Mouse (Mus musculus): ENCODE results near the gene Dydc2. TPM values are rescaled to one million over a fixed set of nuclear protein-coding genes. Genes with fewer than 3 reads are reported as not detected.
A peak's percentile ranks its signal among the peaks of the same experiment; 100 is the strongest.

Gene Dydc2
- polyA plus RNA-seq, 1 experiment from 2014 or later: not detected

GRCm38 (mm10) chr14:41011916-41012315 is 57.1 kb downstream of the Dydc2 start:
- ATAC-seq (ENCODE audit: insufficient number of reproducible peaks, insufficient read depth, low FRiP score, low TSS enrichment, low read depth): no peak
- peaks cover 46% of the 10 kb centered on the region for H3K4me1 ChIP-seq

GRCm38 (mm10) chr14:41008138-41008537 is 60.9 kb downstream of the Dydc2 start:
- Histone ChIP-seq H3K4me3 (peak overlapping the region; percentile 22; the same call in 1 of the 2 replicates), H3K4me2 (peak overlapping the region; percentile 55), H3K9me3 (no peaks in the 10 kb centered on the region), H3K9ac (no peak overlapping the region), H3K27ac (peak overlapping the region; percentile 76), H3K36me3 (no peaks in the 10 kb centered on the region; the same call in 1 of the 2 replicates), H3K27me3 (no peaks in the 10 kb centered on the region), H3K4me1 (peaks cover 60% of the 10 kb centered on the region)
- ATAC-seq (ENCODE audit: insufficient number of reproducible peaks, insufficient read depth, low FRiP score, low TSS enrichment, low read depth): peak; percentile 77; the same call in 1 of the 2 replicates
- WGBS: 48% methylated on average over 2 of the region's 2 CpGs

More at GRCm38 (mm10) chr14:41011916-41012315, 57.1 kb downstream of the Dydc2 start:
- Histone ChIP-seq H3K9me3 (no peaks in the 10 kb centered on the region), H3K27ac (no peak overlapping the region), H3K4me3 (no peak overlapping the region), H3K36me3 (no peaks in the 10 kb centered on the region), H3K9ac (no peak overlapping the region), H3K27me3 (no peaks in the 10 kb centered on the region), H3K4me2 (no peak overlapping the region)
- 84% methylated on average over 3 of the region's 3 CpGs for WGBS

- Histone ChIP-seq H3K4me2 (peak overlapping the region; percentile 55), H3K9ac (no peak overlapping the region), H3K9me3 (no peaks in the 10 kb centered on the region), H3K27ac (peak overlapping the region; percentile 76), H3K27me3 (no peaks in the 10 kb centered on the region), H3K4me3 (peak overlapping the region; percentile 22), H3K36me3 (no peaks in the 10 kb centered on the region; the same call in 1 of the 2 replicates), H3K4me1 (peaks cover 57% of the 10 kb centered on the region)
- 34% methylated on average over 5 of the region's 5 CpGs for WGBS
- ATAC-seq (ENCODE audit: insufficient number of reproducible peaks, insufficient read depth, low FRiP score, low TSS enrichment, low read depth): no peak
Measured at GRCm38 (mm10) chr14:41007641-41008040, 61.4 kb downstream of the Dydc2 start.

GRCm38 (mm10) chr14:41006899-41007298 is 62.1 kb downstream of the Dydc2 start:
- Histone ChIP-seq H3K9ac (no peak overlapping the region; the same call in 1 of the 2 replicates), H3K27me3 (0 out of 2 replicates have a peak, but pooled peaks cover 4% of the 10 kb centered on the region), H3K4me3 (peak overlapping the region; percentile 22; the same call in 1 of the 2 replicates), H3K4me1 (peaks cover 57% of the 10 kb centered on the region), H3K36me3 (peaks cover under 1% of the 10 kb centered on the region), H3K9me3 (no peaks in the 10 kb centered on the region), H3K4me2 (peak overlapping the region; percentile 55), H3K27ac (no peak overlapping the region)
- WGBS: 79% methylated on average over 3 of the region's 3 CpGs
- ATAC-seq (ENCODE audit: insufficient number of reproducible peaks, insufficient read depth, low FRiP score, low TSS enrichment, low read depth): no peak

GRCm38 (mm10) chr14:41006263-41006662 is 62.7 kb downstream of the Dydc2 start:
- peak overlapping the region; percentile 55 for H3K4me2 ChIP-seq
- peaks cover 56% of the 10 kb centered on the region for H3K4me1 ChIP-seq
- 89% methylated on average over 10 of the region's 10 CpGs for WGBS
- no peak for ATAC-seq (ENCODE audit: insufficient number of reproducible peaks, insufficient read depth, low FRiP score, low TSS enrichment, low read depth)
- no peak overlapping the region for H3K9ac ChIP-seq
- H3K36me3 ChIP-seq: peaks cover 6% of the 10 kb centered on the region
- no peak overlapping the region for H3K27ac ChIP-seq
- H3K27me3 ChIP-seq: 0 out of 2 replicates have a peak, but pooled peaks cover 6% of the 10 kb centered on the region
- H3K9me3 ChIP-seq: no peaks in the 10 kb centered on the region
- 0 out of 2 replicates have a peak overlapping the region, but pooled peaks have one; percentile 22 for H3K4me3 ChIP-seq

- Histone ChIP-seq H3K4me3 (no peak overlapping the region), H3K4me1 (peaks cover 55% of the 10 kb centered on the region), H3K9me3 (no peaks in the 10 kb centered on the region), H3K27me3 (0 out of 2 replicates have a peak, but pooled peaks cover 6% of the 10 kb centered on the region), H3K9ac (no peak overlapping the region), H3K27ac (no peak overlapping the region), H3K4me2 (peak overlapping the region; percentile 55), H3K36me3 (peaks cover 10% of the 10 kb centered on the region)
- ATAC-seq (ENCODE audit: insufficient number of reproducible peaks, insufficient read depth, low FRiP score, low TSS enrichment, low read depth): no peak
- 71% methylated on average over 9 of the region's 9 CpGs for WGBS
Measured at GRCm38 (mm10) chr14:41005716-41006115, 63.3 kb downstream of the Dydc2 start.

GRCm38 (mm10) chr14:41004201-41005141 is 64.5 kb downstream of the Dydc2 start:
- no peaks in the 10 kb centered on the region for H3K9me3 ChIP-seq
- peaks cover 14% of the 10 kb centered on the region for H3K36me3 ChIP-seq
- no peak for ATAC-seq (ENCODE audit: insufficient number of reproducible peaks, insufficient read depth, low FRiP score, low TSS enrichment, low read depth)
- H3K27me3 ChIP-seq: 0 out of 2 replicates have a peak, but pooled peaks cover 6% of the 10 kb centered on the region
- peaks cover 53% of the 10 kb centered on the region for H3K4me1 ChIP-seq
- H3K4me2 ChIP-seq: peak overlapping the region; percentile 55
- peak overlapping the region; percentile 11 for H3K4me3 ChIP-seq
- WGBS: 17% methylated on average over 22 of the region's 22 CpGs
- H3K9ac ChIP-seq: peak overlapping the region; percentile 61
- no peak overlapping the region for H3K27ac ChIP-seq

GRCm38 (mm10) chr14:41001576-41001975 is 67.4 kb downstream of the Dydc2 start:
- Histone ChIP-seq H3K36me3 (peaks cover 34% of the 10 kb centered on the region), H3K27me3 (0 out of 2 replicates have a peak, but pooled peaks cover 6% of the 10 kb centered on the region), H3K4me3 (no peak overlapping the region), H3K4me1 (peaks cover 30% of the 10 kb centered on the region), H3K27ac (no peak overlapping the region), H3K9me3 (no peaks in the 10 kb centered on the region), H3K9ac (no peak overlapping the region), H3K4me2 (no peak overlapping the region)
- no peak for ATAC-seq (ENCODE audit: insufficient number of reproducible peaks, insufficient read depth, low FRiP score, low TSS enrichment, low read depth)
- WGBS: 83% methylated on average over 5 of the region's 5 CpGs

- no peak overlapping the region for H3K4me3 ChIP-seq
- peaks cover 37% of the 10 kb centered on the region for H3K36me3 ChIP-seq
- H3K9me3 ChIP-seq: no peaks in the 10 kb centered on the region
- H3K27me3 ChIP-seq: 0 out of 2 replicates have a peak, but pooled peaks cover 6% of the 10 kb centered on the region
- no peak overlapping the region for H3K4me2 ChIP-seq
- WGBS: 31% methylated on average over 4 of the region's 4 CpGs
- no peak overlapping the region for H3K9ac ChIP-seq
- H3K4me1 ChIP-seq: peaks cover 24% of the 10 kb centered on the region
- no peak overlapping the region for H3K27ac ChIP-seq
- ATAC-seq (ENCODE audit: insufficient number of reproducible peaks, insufficient read depth, low FRiP score, low TSS enrichment, low read depth): no peak
Measured at GRCm38 (mm10) chr14:41000801-41001200, 68.2 kb downstream of the Dydc2 start.

GRCm38 (mm10) chr14:40999904-41000645 is 68.9 kb downstream of the Dydc2 start:
- Histone ChIP-seq H3K27me3 (0 out of 2 replicates have a peak, but pooled peaks cover 6% of the 10 kb centered on the region), H3K9me3 (no peaks in the 10 kb centered on the region), H3K4me3 (no peak overlapping the region), H3K27ac (no peak overlapping the region), H3K9ac (no peak overlapping the region), H3K36me3 (peaks cover 40% of the 10 kb centered on the region), H3K4me1 (peaks cover 19% of the 10 kb centered on the region), H3K4me2 (no peak overlapping the region)
- whole genome bisulfite sequencing: 80% methylated on average over 7 of the region's 7 CpGs
- no peak for ATAC-seq (ENCODE audit: insufficient number of reproducible peaks, insufficient read depth, low FRiP score, low TSS enrichment, low read depth)
